Comparison of ENCODE assay signal across 13 mouse cellular contexts in the genomic region with DNA sequence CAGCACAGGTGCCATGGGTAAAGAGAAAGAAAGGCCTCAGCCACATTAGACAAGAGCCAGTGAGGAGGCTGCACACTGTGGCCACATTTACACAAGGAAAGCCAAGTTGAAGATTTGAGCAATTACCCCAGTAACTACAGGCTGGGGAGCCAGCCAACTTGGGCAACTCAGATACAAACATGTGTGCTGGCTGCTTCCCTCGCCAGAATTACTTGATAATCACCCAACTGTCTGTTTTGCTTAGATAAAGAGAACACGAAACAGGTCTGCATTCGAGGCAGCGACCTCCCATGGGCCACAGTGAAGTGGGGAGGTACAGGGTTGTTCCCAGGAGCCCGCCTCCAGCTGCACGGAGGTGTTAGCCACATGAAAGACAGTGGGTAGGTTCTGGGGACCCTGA. TPM values are rescaled to one million over a fixed set of nuclear protein-coding genes. Genes with fewer than 3 reads are reported as not detected.
A peak's percentile ranks its signal among the peaks of the same experiment; 100 is the strongest.
DNase-seq lines count a peak whose midpoint lies in the region; ATAC-seq lines count a peak whose summit lies in the region.
"Had no signal": no experiment of that assay in that cellular context is flagged by ENCODE, and none has a peak within 500 bp of the region (broad histone marks: within the 10 kb centered on the region; RNA-seq: fewer than 3 reads in every experiment).

No protein-coding gene starts in this region.

- H3K9ac ChIP-seq in liver, embryonic 15.5 days = no peak overlapping the region
- H3K9ac ChIP-seq: forebrain, embryonic 13.5 days had no signal

- ATAC-seq in liver, embryonic 15.5 days (ENCODE audit: insufficient read depth) = peak; percentile 64
- ATAC-seq: forebrain, embryonic 13.5 days had no signal

- H3K36me3 ChIP-seq in liver, embryonic 15.5 days (replicated peaks) = no peaks in the 10 kb centered on the region
- H3K36me3 ChIP-seq: G1E; hindbrain, embryonic 10.5 days had no signal

- no peaks in the 10 kb centered on the region for H3K4me1 ChIP-seq in liver, embryonic 15.5 days (replicated peaks)
- H3K4me1 ChIP-seq: forebrain, embryonic 13.5 days; hindbrain, embryonic 10.5 days had no signal

- no peak overlapping the region for H3K4me3 ChIP-seq in liver, embryonic 15.5 days (replicated peaks)
- H3K4me3 ChIP-seq: forebrain, embryonic 13.5 days; hindbrain, embryonic 10.5 days; megakaryocyte, embryonic 14.5 days had no signal

- H3K9me3 ChIP-seq in liver, embryonic 15.5 days (replicated peaks) = no peaks in the 10 kb centered on the region
- H3K9me3 ChIP-seq: forebrain, embryonic 13.5 days; hindbrain, embryonic 10.5 days had no signal

- 18% methylated on average over 6 of the region's 6 CpGs for WGBS in liver, embryonic 15.5 days (ENCODE audit: insufficient replicate concordance)

- H3K27ac ChIP-seq in liver, embryonic 15.5 days (replicated peaks) = no peak overlapping the region
- H3K27ac ChIP-seq: forebrain, embryonic 13.5 days; hindbrain, embryonic 10.5 days had no signal

- H3K27me3 ChIP-seq in liver, embryonic 15.5 days = 0 out of 2 replicates have a peak, but pooled peaks cover 4% of the 10 kb centered on the region
- H3K27me3 ChIP-seq: forebrain, embryonic 13.5 days had no signal

- peak; percentile 4 for DNase-seq in adrenal gland, adult 8-10 months
- no peak for DNase-seq in adrenal gland, adult (ENCODE audit: inconsistent age in 2 of 2, low spot score in 1 of 2)
- DNase-seq in lung, adult 18-20 months = peak; percentile 2 to 6
- no peak for DNase-seq in lung, postnatal 4 days
- DNase-seq in c-Kit-positive CD71-positive TER-119-negative erythroid progenitor cells, embryonic 14.5 days (ENCODE audit: low read depth) = peak; percentile 15
- DNase-seq in B cell, adult 2 months = no peak
- no peak for DNase-seq in cerebellum, adult 18-20 months
- DNase-seq: kidney, adult 9 months had no signal

- no peak overlapping the region for H3K4me2 ChIP-seq in liver, embryonic 15.5 days
- H3K4me2 ChIP-seq: forebrain, embryonic 13.5 days had no signal

RNA-seq across cellular contexts. Expression of gene Lhx8, which starts 33.0 kb away (rescaled TPM):
- total RNA-seq in adrenal gland, adult 8-10 months (2022) = under 1 TPM in 3 of 4 experiments, not detected in 1; 0.31 to 0.55 (median 0.38) TPM
- polyA plus RNA-seq in liver, embryonic 15.5 days (2015; fragmentation: Nextera tagmentation; extraction: Ambion mirVana) = 0.08 TPM in 1 of 2 replicates, not detected in the other
- polyA plus RNA-seq: G1E had no signal

Comparison
In these comparisons a context has a peak if more than half of its experiments do, and no peak if none do; other contexts are left out.
1. DNase-seq: peak in adrenal gland, adult 8-10 months (single experiment), lung, adult 18-20 months (2 of 2) and c-Kit-positive CD71-positive TER-119-negative erythroid progenitor cells, embryonic 14.5 days (single experiment); none in adrenal gland, adult (0 of 2), lung, postnatal 4 days (0 of 2), B cell, adult 2 months (0 of 2) and cerebellum, adult 18-20 months (0 of 2).